ENCODE assay signal across 15 mouse cellular contexts in the genomic region with DNA sequence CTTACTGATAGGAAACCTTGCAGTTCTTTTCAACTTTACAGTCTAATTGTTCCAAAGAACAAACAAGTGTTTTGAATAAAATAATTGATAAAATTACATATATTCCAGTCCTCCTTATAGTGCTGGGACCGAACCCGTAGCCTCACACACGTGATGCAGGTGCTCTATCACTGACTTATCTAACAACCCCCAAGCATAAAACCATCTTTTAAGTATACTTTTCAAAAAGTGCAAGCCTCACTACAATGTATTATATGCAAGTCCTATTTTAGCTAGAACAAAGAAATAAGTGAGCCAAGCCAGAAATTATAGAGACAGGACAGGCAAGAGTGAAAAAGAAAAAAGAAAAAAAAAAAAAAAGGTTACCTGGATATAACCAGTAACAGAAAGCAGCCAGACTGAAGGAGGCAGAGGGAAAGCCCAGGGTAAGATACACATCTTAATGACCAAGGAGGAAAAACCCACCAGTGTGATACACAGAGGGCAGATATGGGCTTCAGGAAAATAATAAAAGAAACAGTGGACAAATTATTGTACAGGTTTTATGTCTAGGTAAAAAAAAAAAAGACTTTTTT. TPM values are rescaled to one million over a fixed set of nuclear protein-coding genes. Genes with fewer than 3 reads are reported as not detected.
A peak's percentile ranks its signal among the peaks of the same experiment; 100 is the strongest.
DNase-seq lines count a peak whose midpoint lies in the region; ATAC-seq lines count a peak whose summit lies in the region.
"Had no signal": no experiment of that assay in that cellular context is flagged by ENCODE, and none has a peak within 500 bp of the region (broad histone marks: within the 10 kb centered on the region; RNA-seq: fewer than 3 reads in every experiment).

No protein-coding gene starts in this region.

- peak overlapping the region; percentile 91 for H3K27ac ChIP-seq in heart, embryonic 11.5 days (ENCODE audit: low read depth, low read length)
- 0 out of 2 replicates have a peak overlapping the region, but pooled peaks have one; percentile 19 for H3K27ac ChIP-seq in kidney, embryonic 14.5 days (ENCODE audit: low read depth, low read length)
- H3K27ac ChIP-seq in lung, embryonic 16.5 days (ENCODE audit: low read length): peak overlapping the region; percentile 84
- H3K27ac ChIP-seq: embryonic facial prominence, embryonic 12.5 days had no signal

- no peaks in the 10 kb centered on the region for H3K36me3 ChIP-seq in heart, embryonic 11.5 days (ENCODE audit: control insufficient read depth, insufficient read depth, low read length)
- peaks cover 10% of the 10 kb centered on the region; the same call in 1 of the 2 replicates for H3K36me3 ChIP-seq in kidney, embryonic 14.5 days (ENCODE audit: control insufficient read depth, insufficient read depth, low read length)
- peaks cover 6% of the 10 kb centered on the region for H3K36me3 ChIP-seq in lung, embryonic 16.5 days (ENCODE audit: control insufficient read depth, insufficient read depth, low read length)
- H3K36me3 ChIP-seq: embryonic facial prominence, embryonic 12.5 days had no signal

- 79% methylated on average over 3 of the region's 3 CpGs for WGBS in heart, embryonic 11.5 days (ENCODE audit: insufficient replicate concordance)
- WGBS in kidney, embryonic 14.5 days: 82% methylated on average over 3 of the region's 3 CpGs
- WGBS in lung, embryonic 16.5 days: 49% methylated on average over 3 of the region's 3 CpGs

- DNase-seq in heart, adult 8-10 months (ENCODE audit: low spot score): no peak
- no peak for DNase-seq in kidney, postnatal 4 days
- DNase-seq in lung, postnatal 10 days: no peak
- DNase-seq in adrenal gland, postnatal 36 days: no peak
- DNase-seq: adrenal gland, adult 8-10 months; B cell, adult 2 months; cerebellum, adult 18-20 months; kidney, postnatal 25 days; thymus, postnatal 14 days had no signal

- no peak overlapping the region for H3K4me3 ChIP-seq in heart, embryonic 11.5 days (ENCODE audit: low read depth, low read length)
- no peak overlapping the region for H3K4me3 ChIP-seq in kidney, embryonic 14.5 days (ENCODE audit: low read length)
- no peak overlapping the region for H3K4me3 ChIP-seq in lung, embryonic 16.5 days (ENCODE audit: low read length)
- H3K4me3 ChIP-seq: embryonic facial prominence, embryonic 12.5 days had no signal

- peaks cover 7% of the 10 kb centered on the region; the same call in 1 of the 2 replicates for H3K4me1 ChIP-seq in heart, embryonic 11.5 days (ENCODE audit: control insufficient read depth, insufficient read depth, low read length)
- no peaks in the 10 kb centered on the region for H3K4me1 ChIP-seq in kidney, embryonic 14.5 days (ENCODE audit: control insufficient read depth, insufficient read depth, low read length)
- peaks cover 6% of the 10 kb centered on the region; the same call in 1 of the 2 replicates for H3K4me1 ChIP-seq in lung, embryonic 16.5 days (replicated peaks; ENCODE audit: control insufficient read depth, insufficient read depth, low read length)
- H3K4me1 ChIP-seq: embryonic facial prominence, embryonic 12.5 days had no signal

- no peaks in the 10 kb centered on the region for H3K27me3 ChIP-seq in heart, embryonic 11.5 days (ENCODE audit: control insufficient read depth, insufficient read depth, low read length)
- H3K27me3 ChIP-seq in kidney, embryonic 14.5 days (ENCODE audit: control insufficient read depth, insufficient read depth, low read length): no peaks in the 10 kb centered on the region
- H3K27me3 ChIP-seq in lung, embryonic 16.5 days (ENCODE audit: control insufficient read depth, insufficient read depth, low read depth, low read length): no peaks in the 10 kb centered on the region
- H3K27me3 ChIP-seq: embryonic facial prominence, embryonic 12.5 days had no signal

- no peak for ATAC-seq in heart, embryonic 11.5 days (replicated peaks; ENCODE audit: insufficient number of reproducible peaks, low FRiP score, low TSS enrichment)
- no peak for ATAC-seq in kidney, embryonic 14.5 days (ENCODE audit: low FRiP score, low TSS enrichment)
- no peak for ATAC-seq in lung, embryonic 16.5 days (ENCODE audit: low read depth)
- ATAC-seq: inflammation-experienced regulatory T-cells, adult 6 months had no signal

- no peak overlapping the region for H3K4me2 ChIP-seq in heart, embryonic 11.5 days
- no peak overlapping the region for H3K4me2 ChIP-seq in kidney, embryonic 14.5 days (replicated peaks; ENCODE audit: low read depth, low read length)
- no peak overlapping the region for H3K4me2 ChIP-seq in lung, embryonic 16.5 days (ENCODE audit: low read depth, low read length)
- H3K4me2 ChIP-seq: embryonic facial prominence, embryonic 12.5 days; liver, embryonic 11.5 days had no signal

- no peaks in the 10 kb centered on the region for H3K9me3 ChIP-seq in heart, embryonic 11.5 days (replicated peaks; ENCODE audit: control insufficient read depth, low read length)
- H3K9me3 ChIP-seq in kidney, embryonic 14.5 days (ENCODE audit: control insufficient read depth, low read length): no peaks in the 10 kb centered on the region
- H3K9me3 ChIP-seq in lung, embryonic 16.5 days (ENCODE audit: control insufficient read depth, low read length): no peaks in the 10 kb centered on the region
- H3K9me3 ChIP-seq: embryonic facial prominence, embryonic 12.5 days had no signal

- no peak overlapping the region for H3K9ac ChIP-seq in heart, embryonic 11.5 days (ENCODE audit: low read depth, low read length)
- H3K9ac ChIP-seq in kidney, embryonic 14.5 days (ENCODE audit: low read depth, low read length): no peak overlapping the region
- no peak overlapping the region for H3K9ac ChIP-seq in lung, embryonic 16.5 days (ENCODE audit: low read length)
- H3K9ac ChIP-seq: embryonic facial prominence, embryonic 12.5 days had no signal

RNA-seq across cellular contexts. Expression of gene Vmp1, which starts 36.7 kb away (rescaled TPM):
- 112 and 120 TPM in 2 replicates for polyA plus RNA-seq in heart, embryonic 11.5 days (2014; fragmentation: Nextera tagmentation; extraction: Ambion mirVana)
- total RNA-seq in heart, adult 8-10 months (2022): 10 to 100 TPM; 60.2 to 77.1 (median 64.7) TPM
- polyA plus RNA-seq in kidney, embryonic 14.5 days (2014; fragmentation: Nextera tagmentation; extraction: Ambion mirVana): 139 and 141 TPM in 2 replicates
- 101 and 106 TPM in 2 replicates for polyA plus RNA-seq in lung, embryonic 16.5 days (2015; fragmentation: Nextera tagmentation; extraction: Ambion mirVana)
- total RNA-seq in adrenal gland, postnatal 36 days (2021): 100 to 1,000 TPM in 1 of 2 experiments, 10 to 100 TPM in 1; 96.3 to 185 TPM

RNA-seq across cellular contexts. Expression of gene Ptrh2, which starts 36.8 kb away (rescaled TPM):
- 21.5 and 22.7 TPM in 2 replicates for polyA plus RNA-seq in heart, embryonic 11.5 days (2014; fragmentation: Nextera tagmentation; extraction: Ambion mirVana)
- total RNA-seq in heart, adult 8-10 months (2022): 1 to 10 TPM; 6.6 to 7.3 (median 7.1) TPM
- 38.6 and 41.1 TPM in 2 replicates for polyA plus RNA-seq in kidney, embryonic 14.5 days (2014; fragmentation: Nextera tagmentation; extraction: Ambion mirVana)
- polyA plus RNA-seq in lung, embryonic 16.5 days (2015; fragmentation: Nextera tagmentation; extraction: Ambion mirVana): 27.6 and 28.5 TPM in 2 replicates
- total RNA-seq in adrenal gland, postnatal 36 days (2021): 10 to 100 TPM; 14.1 to 17.4 TPM

Comparison
In these comparisons a context has a peak if more than half of its experiments do, and no peak if none do; other contexts are left out.
1. H3K27ac ChIP-seq: peak in every context shown above with its lines; median percentile 91 in heart, embryonic 11.5 days; 84 in lung, embryonic 16.5 days; 19 in kidney, embryonic 14.5 days.